Mouse (Mus musculus): ENCODE results near the gene Cacng5. TPM values are rescaled to one million over a fixed set of nuclear protein-coding genes. Genes with fewer than 3 reads are reported as not detected.

The Cacng5 gene
- polyA plus RNA-seq, 1 experiment from 2014 or later, result 11.5 TPM

DNA sequence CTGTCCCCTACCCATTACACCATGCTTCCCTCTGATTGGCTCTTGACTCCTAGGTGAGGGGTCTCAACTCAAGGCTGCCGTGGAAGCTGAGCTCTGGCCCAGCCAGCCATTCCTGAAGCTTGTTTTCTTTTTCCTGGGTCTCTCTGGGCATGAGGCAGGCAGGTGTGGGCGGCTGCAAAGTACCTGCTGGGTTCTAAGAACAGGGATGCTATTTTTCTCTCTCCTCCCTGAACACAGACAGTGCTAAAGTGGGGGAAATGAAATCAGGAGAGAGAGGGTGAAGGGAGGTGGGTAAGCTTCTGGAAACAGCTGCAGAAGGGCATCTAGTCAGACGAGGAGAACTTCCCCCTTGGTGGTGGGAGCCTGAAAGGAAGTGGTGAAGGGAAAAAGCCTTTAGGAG is 14.9 kb upstream of the Cacng5 start:
- no peak overlapping the region for H3K9ac ChIP-seq
- H3K36me3 ChIP-seq, result no peaks in the 10 kb centered on the region
- H3K9me3 ChIP-seq, result no peaks in the 10 kb centered on the region
- no peak overlapping the region for H3K27ac ChIP-seq (replicated peaks)
- no peak overlapping the region for H3K4me2 ChIP-seq
- no peak for ATAC-seq (ENCODE audit: low FRiP score, low read depth)
- no peaks in the 10 kb centered on the region for H3K4me1 ChIP-seq (replicated peaks)
- no peak overlapping the region for H3K4me3 ChIP-seq
- WGBS, result 51% methylated on average over 3 of the region's 3 CpGs
- H3K27me3 ChIP-seq, result no peaks in the 10 kb centered on the region

DNA sequence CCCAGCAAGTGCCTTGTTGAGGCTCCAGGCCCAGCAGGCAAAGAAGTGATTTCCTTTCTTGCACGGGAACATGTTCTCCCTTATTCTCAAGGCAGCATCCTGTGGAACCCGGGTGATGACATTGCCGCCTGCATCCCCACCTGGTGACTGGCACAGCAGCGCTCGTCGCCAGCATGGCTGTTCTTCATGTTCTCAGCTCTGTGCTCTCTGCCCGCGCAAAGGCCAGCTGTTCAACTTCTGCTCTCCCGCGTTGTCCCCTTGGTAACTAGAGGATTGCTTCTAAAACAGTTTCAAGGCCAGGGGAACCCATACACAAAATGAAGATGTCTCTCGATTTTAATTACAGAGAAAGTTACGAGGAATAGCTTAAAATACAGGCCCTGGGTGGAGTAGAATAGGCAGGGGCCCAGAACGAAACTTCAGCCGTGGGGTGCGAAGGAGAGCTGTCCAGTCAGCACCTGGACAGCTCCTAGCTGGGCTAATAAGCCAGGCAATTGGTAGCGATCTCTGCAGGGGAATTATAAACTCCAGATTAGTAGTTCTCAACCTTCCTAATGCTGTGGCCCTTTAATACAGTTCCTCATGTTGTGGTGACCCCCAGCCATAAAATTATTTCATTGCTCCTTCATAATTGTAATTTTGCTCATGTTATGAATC is 5.1 kb upstream of the Cacng5 start:
- Histone ChIP-seq H3K36me3 (no peaks in the 10 kb centered on the region), H3K4me1 (replicated peaks) (peaks cover 16% of the 10 kb centered on the region), H3K4me3 (no peak overlapping the region), H3K9ac (no peak overlapping the region), H3K27me3 (no peaks in the 10 kb centered on the region), H3K27ac (replicated peaks) (no peak overlapping the region), H3K4me2 (no peak overlapping the region), H3K9me3 (no peaks in the 10 kb centered on the region)
- ATAC-seq (ENCODE audit: low FRiP score, low read depth), result no peak
- WGBS, result 45% methylated on average over 16 of the region's 16 CpGs

DNA sequence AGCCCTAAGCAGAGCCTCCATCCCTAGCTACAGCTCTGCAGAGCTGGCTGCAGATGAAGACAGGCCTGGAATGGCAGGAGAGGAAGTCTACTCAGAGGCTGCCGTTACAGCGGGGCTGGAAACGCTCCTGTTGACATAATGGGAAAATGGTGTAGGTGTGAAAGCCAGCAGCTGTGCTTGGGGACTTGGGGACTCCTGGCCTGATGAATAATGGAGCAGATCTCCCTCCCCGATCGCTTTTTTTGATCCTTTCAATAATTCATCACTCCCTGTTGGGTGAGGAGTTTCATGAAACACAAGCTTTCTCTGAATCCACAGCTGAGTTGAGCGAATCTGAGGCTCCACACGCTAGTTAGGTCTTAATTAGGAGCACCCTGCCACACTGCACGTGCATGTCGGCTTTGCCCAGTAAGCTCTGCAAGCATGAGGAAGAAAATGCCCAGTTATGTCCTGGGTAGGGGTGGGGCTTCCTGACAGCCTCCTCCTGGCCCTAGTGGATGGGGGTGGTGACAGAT is 2.9 kb upstream of the Cacng5 start:
- peaks cover 29% of the 10 kb centered on the region for H3K4me1 ChIP-seq (replicated peaks)
- no peak overlapping the region for H3K4me3 ChIP-seq
- H3K9me3 ChIP-seq, result no peaks in the 10 kb centered on the region
- no peaks in the 10 kb centered on the region for H3K27me3 ChIP-seq
- no peaks in the 10 kb centered on the region for H3K36me3 ChIP-seq
- H3K4me2 ChIP-seq, result no peak overlapping the region
- ATAC-seq (ENCODE audit: low FRiP score, low read depth), result peak; percentile 39; the same call in 1 of the 2 replicates
- 29% methylated on average over 9 of the region's 9 CpGs for WGBS
- H3K27ac ChIP-seq (replicated peaks), result peak overlapping the region; percentile 42; the same call in 1 of the 2 replicates
- no peak overlapping the region for H3K9ac ChIP-seq

DNA sequence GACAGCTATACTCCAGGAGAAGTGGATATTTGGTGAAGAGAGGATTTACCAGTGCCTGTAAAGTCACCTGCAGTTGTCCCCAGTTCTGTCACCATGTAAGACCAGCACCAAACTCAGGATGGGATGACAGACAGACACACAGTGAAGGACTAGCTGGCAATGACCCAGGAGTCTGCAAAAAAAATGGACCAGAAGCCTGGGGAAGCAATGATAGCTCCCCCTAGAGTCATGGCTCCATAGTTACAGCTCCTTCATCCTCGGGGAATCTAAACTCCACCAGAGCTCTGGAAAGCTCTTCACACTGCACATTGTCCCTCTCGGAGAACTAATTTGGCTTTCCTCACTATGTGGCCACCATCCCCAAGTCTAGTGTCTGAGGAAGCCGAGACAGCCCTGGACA is 1.5 kb downstream of the Cacng5 start:
- no peaks in the 10 kb centered on the region for H3K36me3 ChIP-seq
- no peak overlapping the region for H3K27ac ChIP-seq (replicated peaks)
- no peak overlapping the region for H3K4me3 ChIP-seq
- H3K27me3 ChIP-seq, result no peaks in the 10 kb centered on the region
- no peak for ATAC-seq (ENCODE audit: low FRiP score, low read depth)
- H3K4me2 ChIP-seq, result peak overlapping the region; percentile 22; the same call in 1 of the 2 replicates
- WGBS, result 54% methylated on average over 3 of the region's 3 CpGs
- peaks cover 23% of the 10 kb centered on the region for H3K4me1 ChIP-seq (replicated peaks)
- no peaks in the 10 kb centered on the region for H3K9me3 ChIP-seq
- no peak overlapping the region for H3K9ac ChIP-seq

DNA sequence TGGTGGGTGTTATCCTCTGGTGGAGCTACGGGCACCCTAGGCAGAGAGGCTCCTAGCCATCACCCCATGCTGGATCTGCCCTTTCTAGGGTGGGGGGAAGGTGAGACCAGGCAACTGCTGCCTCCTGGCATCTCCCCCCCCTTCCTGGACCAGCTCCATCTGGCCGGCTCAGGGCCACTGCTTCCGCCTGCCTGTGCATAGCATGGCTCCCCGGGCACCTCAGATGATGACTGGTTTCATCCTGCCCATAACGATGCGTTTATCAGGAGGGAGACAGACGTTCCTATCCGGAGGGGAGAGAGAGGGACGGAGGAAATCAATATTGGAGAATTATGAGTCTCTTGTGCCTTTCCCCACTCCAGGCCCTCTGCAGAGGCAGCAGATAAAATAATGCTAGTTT is 9.5 kb downstream of the Cacng5 start:
- Histone ChIP-seq H3K36me3 (no peaks in the 10 kb centered on the region), H3K4me3 (no peak overlapping the region), H3K4me1 (replicated peaks) (peaks cover 21% of the 10 kb centered on the region), H3K27ac (replicated peaks) (no peak overlapping the region), H3K9me3 (no peaks in the 10 kb centered on the region), H3K4me2 (no peak overlapping the region), H3K9ac (no peak overlapping the region), H3K27me3 (no peaks in the 10 kb centered on the region)
- WGBS, result 35% methylated on average over 9 of the region's 9 CpGs
- ATAC-seq (ENCODE audit: low FRiP score, low read depth), result peak; percentile 39; the same call in 1 of the 2 replicates

DNA sequence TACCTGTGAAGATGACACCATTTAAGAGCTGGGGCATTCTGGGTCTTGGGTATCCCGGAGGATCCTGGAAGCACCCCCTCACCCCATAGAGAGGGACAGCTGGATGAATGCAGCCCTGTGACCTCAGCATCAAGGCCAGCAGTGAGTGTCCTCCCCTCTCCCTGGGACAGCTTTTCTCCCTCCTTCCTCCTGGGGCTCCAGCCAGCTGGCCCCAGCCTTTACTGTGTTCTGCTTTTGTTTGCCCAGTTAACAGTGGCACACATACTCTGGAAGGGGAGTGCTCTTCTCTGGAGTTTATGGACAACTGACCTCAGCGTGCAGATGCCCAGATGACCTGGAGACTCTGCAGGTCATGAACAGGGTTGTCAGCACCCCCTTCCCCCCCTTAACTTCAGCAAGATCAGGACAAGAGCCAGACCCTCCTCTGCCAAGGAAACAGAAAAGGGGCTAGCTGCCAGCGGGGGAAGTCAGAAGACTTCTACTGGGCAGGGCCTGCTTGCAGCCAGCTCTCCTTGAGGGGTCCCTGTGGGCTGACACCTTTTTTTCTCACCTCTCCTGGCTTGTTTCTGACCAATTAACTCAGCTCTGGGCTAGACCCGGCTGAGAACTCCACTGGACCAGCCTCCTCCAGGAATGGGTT is 10.8 kb downstream of the Cacng5 start:
- H3K9me3 ChIP-seq, result no peaks in the 10 kb centered on the region
- H3K27me3 ChIP-seq, result no peaks in the 10 kb centered on the region
- H3K36me3 ChIP-seq, result no peaks in the 10 kb centered on the region
- H3K27ac ChIP-seq (replicated peaks), result no peak overlapping the region
- WGBS, result 30% methylated on average over 4 of the region's 4 CpGs
- no peak overlapping the region for H3K4me2 ChIP-seq
- H3K4me3 ChIP-seq, result no peak overlapping the region
- H3K9ac ChIP-seq, result no peak overlapping the region
- ATAC-seq (ENCODE audit: low FRiP score, low read depth), result peak; percentile 72; the same call in 1 of the 2 replicates
- peaks cover 21% of the 10 kb centered on the region for H3K4me1 ChIP-seq (replicated peaks)

DNA sequence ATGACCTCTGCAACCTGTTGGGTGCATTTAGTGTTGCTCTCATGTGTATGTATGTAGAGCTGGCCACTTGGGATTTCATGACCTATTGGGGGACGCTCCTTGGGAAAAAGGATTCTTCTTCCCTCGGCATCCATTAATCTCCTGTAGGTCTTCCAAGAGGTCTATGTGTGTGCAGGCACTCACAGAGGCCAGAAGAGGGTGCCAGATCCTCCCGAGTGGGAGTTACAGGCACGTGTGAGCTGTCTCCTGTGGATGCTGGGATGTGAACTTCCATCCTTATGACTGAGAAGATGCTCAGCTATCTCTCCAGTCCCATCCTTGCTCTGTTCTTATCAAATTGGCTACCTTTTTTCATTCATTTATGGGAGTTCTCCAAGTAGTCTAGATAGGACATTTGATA is 14.4 kb downstream of the Cacng5 start:
- H3K4me2 ChIP-seq, result no peak overlapping the region
- H3K4me1 ChIP-seq (replicated peaks), result peaks cover 24% of the 10 kb centered on the region
- no peak overlapping the region for H3K4me3 ChIP-seq
- no peak overlapping the region for H3K9ac ChIP-seq
- no peak for ATAC-seq (ENCODE audit: low FRiP score, low read depth)
- H3K36me3 ChIP-seq, result no peaks in the 10 kb centered on the region
- H3K27me3 ChIP-seq, result no peaks in the 10 kb centered on the region
- WGBS, result 42% methylated on average over 4 of the region's 4 CpGs
- no peak overlapping the region for H3K27ac ChIP-seq (replicated peaks)
- no peaks in the 10 kb centered on the region for H3K9me3 ChIP-seq

DNA sequence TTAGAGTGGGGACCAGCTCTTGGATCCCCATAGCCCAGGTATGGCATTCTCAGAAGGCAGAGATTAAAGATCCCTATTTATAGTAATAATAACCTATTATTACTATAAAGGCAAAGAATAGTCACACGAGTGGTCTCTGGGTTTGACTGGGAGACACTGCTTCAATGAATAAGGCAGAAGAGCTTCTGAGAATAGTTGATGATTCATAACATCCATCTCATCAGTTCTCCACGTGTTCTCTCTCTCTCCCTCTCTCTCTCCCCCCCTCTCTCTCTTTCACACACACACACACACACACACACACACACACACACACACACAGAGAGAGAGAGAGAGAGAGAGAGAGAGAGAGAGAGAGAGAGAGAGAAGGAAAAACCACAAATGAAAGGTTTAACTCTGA is 16.2 kb downstream of the Cacng5 start:
- ATAC-seq (ENCODE audit: low FRiP score, low read depth), result no peak

DNA sequence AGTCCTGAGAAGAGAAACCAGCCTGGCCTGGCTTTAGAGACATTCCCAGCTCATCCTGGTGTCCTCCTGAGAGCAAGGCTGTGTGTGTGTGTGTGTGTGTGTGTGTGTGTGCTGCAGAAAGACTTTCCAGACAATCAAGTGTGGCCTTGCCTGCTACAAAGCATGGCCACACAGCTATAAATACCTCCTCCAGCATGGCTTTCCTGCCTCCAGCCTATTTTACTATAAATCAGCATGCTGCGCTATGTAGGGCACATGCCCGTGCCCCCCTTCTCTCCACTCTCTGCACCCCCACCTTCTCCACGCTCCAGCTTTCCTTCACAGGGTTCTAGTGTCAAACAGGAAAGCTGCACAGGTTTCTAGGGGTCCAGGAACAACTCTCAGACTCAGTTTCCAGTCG is 19.2 kb downstream of the Cacng5 start:
- Histone ChIP-seq H3K27ac (replicated peaks) (no peak overlapping the region), H3K4me2 (no peak overlapping the region), H3K27me3 (no peaks in the 10 kb centered on the region), H3K4me1 (replicated peaks) (peaks cover 16% of the 10 kb centered on the region), H3K9me3 (no peaks in the 10 kb centered on the region), H3K9ac (no peak overlapping the region), H3K4me3 (no peak overlapping the region), H3K36me3 (no peaks in the 10 kb centered on the region)
- ATAC-seq (ENCODE audit: low FRiP score, low read depth), result no peak
- WGBS, result 75% methylated on average over 4 of the region's 4 CpGs

More for the DNA sequence above, 16.2 kb downstream of the Cacng5 start:
- H3K4me3 ChIP-seq, result no peak overlapping the region
- H3K36me3 ChIP-seq, result no peaks in the 10 kb centered on the region
- peaks cover 13% of the 10 kb centered on the region for H3K4me1 ChIP-seq (replicated peaks)
- 52% methylated on average over 2 of the region's 2 CpGs for WGBS
- no peak overlapping the region for H3K27ac ChIP-seq (replicated peaks)
- H3K27me3 ChIP-seq, result no peaks in the 10 kb centered on the region
- H3K9me3 ChIP-seq, result no peaks in the 10 kb centered on the region
- H3K4me2 ChIP-seq, result no peak overlapping the region
- no peak overlapping the region for H3K9ac ChIP-seq

DNA sequence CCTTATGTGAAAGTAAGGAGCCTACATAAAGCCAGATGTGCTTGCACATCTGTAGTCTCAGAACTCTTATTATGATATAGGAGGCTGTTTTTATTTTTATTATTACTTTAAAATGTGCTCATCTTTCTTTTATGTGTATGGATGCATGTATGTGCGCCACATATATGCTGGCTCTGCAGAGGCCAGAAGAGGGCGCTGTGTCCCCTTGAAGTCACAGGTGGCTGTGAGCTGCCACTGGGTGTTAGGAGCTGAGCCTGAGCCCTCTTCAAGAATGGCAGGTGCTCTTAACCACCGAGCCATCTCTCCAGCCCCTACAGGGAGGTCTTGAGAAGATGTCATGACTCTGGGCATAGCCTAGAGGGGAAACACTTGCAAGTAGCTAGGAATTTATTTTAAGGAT is 23.5 kb downstream of the Cacng5 start:
- Histone ChIP-seq H3K4me2 (no peak overlapping the region), H3K27ac (replicated peaks) (no peak overlapping the region), H3K4me1 (replicated peaks) (peaks cover 16% of the 10 kb centered on the region), H3K4me3 (no peak overlapping the region), H3K36me3 (no peaks in the 10 kb centered on the region), H3K9ac (no peak overlapping the region), H3K27me3 (no peaks in the 10 kb centered on the region), H3K9me3 (no peaks in the 10 kb centered on the region)
- no peak for ATAC-seq (ENCODE audit: low FRiP score, low read depth)
- WGBS, result 86% methylated on average over 3 of the region's 3 CpGs

DNA sequence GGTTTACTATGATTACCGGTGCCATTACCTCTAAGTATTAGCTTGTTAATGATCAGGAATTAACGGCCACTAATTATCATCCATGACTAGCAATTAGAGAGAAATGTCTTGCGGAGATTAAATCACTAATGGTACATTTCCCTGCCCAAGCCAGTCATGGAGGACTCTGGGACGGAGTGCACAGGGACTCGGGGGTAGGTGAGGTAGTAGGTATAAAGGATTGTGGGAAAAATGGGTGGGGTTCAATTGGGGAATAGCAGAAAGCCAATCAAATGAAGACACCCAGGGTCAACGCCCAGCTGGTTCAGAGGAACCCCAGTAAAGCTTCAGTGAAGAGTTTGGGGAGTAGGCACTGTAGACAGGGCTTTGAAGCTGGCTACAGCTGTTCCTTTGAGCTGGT is 27.5 kb downstream of the Cacng5 start:
- Histone ChIP-seq H3K4me1 (replicated peaks) (no peaks in the 10 kb centered on the region), H3K4me2 (no peak overlapping the region), H3K27ac (replicated peaks) (no peak overlapping the region), H3K9ac (no peak overlapping the region), H3K9me3 (no peaks in the 10 kb centered on the region), H3K4me3 (no peak overlapping the region), H3K36me3 (no peaks in the 10 kb centered on the region), H3K27me3 (no peaks in the 10 kb centered on the region)
- ATAC-seq (ENCODE audit: low FRiP score, low read depth), result no peak
- 66% methylated on average over 6 of the region's 6 CpGs for WGBS

DNA sequence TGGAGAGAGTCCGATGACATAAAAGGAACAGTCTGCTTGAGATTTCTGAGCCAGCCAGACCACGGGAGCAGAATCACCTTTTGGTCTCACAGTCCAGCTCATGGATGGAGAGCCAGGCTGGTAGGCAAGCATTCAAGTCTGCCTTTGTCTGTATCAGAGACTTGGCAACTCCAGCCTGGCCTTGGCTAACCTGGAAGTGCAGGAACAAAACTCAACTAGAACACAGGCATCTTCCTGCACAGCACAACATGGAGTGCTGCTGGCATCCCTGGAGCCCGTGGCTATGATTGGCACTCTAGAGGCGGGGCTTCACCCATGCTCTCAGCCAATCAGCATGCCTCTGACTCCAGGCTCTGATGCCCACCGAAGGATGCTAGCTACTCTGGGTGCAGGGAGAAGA is 38.0 kb downstream of the Cacng5 start:
- Histone ChIP-seq H3K4me2 (no peak overlapping the region), H3K9me3 (no peaks in the 10 kb centered on the region), H3K36me3 (no peaks in the 10 kb centered on the region), H3K27me3 (no peaks in the 10 kb centered on the region), H3K9ac (no peak overlapping the region), H3K27ac (replicated peaks) (no peak overlapping the region), H3K4me3 (no peak overlapping the region), H3K4me1 (replicated peaks) (no peaks in the 10 kb centered on the region)
- ATAC-seq (ENCODE audit: low FRiP score, low read depth), result peak; percentile 73
- 68% methylated on average over 5 of the region's 5 CpGs for WGBS

Data from hindbrain, embryonic 15.5 days (tissue).